Mouse (Mus musculus) embryonic facial prominence, embryonic 14.5 days (tissue): Measurements from ENCODE around the gene Map1b. TPM values are rescaled to one million over a fixed set of nuclear protein-coding genes. Genes with fewer than 3 reads are reported as not detected.

Source experiments
- ATAC-seq: fragments of 200-750 bp; cut with Nextera tagmentation; 2 replicates; pipeline ENCODE4 v1.8.0; 2017; ENCODE audit warnings: low read depth, moderate number of reproducible peaks, moderate TSS enrichment
- DNase-seq: peaks from one replicate; pipeline ENCODE4 v3.0.0-alpha.2; 2015; ENCODE audit warnings: low spot score
- H3K27ac ChIP-seq: fragments of 300-500 bp; sonication (generic); replicated peaks from 2 replicates; pipeline ENCODE4 v1.5.1; 2014; ENCODE audit warnings: low read depth, mild to moderate bottlenecking, low read length, moderate library complexity
- H3K27me3 ChIP-seq: fragments of 300-500 bp; sonication (generic); replicated peaks from 2 replicates; pipeline ENCODE4 v1.6.1; 2014; ENCODE audit warnings: low read length; ENCODE audit not compliant: control insufficient read depth, insufficient read depth
- H3K36me3 ChIP-seq: fragments of 300-500 bp; sonication (generic); 2 replicates; pipeline ENCODE4 v1.6.1; 2014; ENCODE audit warnings: low read length, mixed read lengths; ENCODE audit not compliant: control insufficient read depth, insufficient read depth
- H3K4me1 ChIP-seq: fragments of 300-500 bp; sonication (generic); 2 replicates; pipeline ENCODE4 v1.6.1; 2014; ENCODE audit warnings: antibody characterized with exemption, low read length; ENCODE audit not compliant: control insufficient read depth, insufficient read depth
- H3K4me2 ChIP-seq: fragments of 300-500 bp; sonication (generic); 2 replicates; pipeline ENCODE4 v1.6.1; 2014; ENCODE audit warnings: low read depth, mild to moderate bottlenecking, low read length, moderate library complexity, mixed read lengths
- H3K4me3 ChIP-seq: fragments of 300-500 bp; sonication (generic); 2 replicates; pipeline ENCODE4 v1.5.1; 2014; ENCODE audit warnings: low read depth, mild to moderate bottlenecking, low read length
- H3K9ac ChIP-seq: fragments of 300-500 bp; sonication (generic); 2 replicates; pipeline ENCODE4 v1.6.1; 2014; ENCODE audit warnings: low read depth, mild to moderate bottlenecking, low read length, moderate library complexity, mixed read lengths
- H3K9me3 ChIP-seq: fragments of 300-500 bp; sonication (generic); 2 replicates; pipeline ENCODE4 v1.6.1; 2016; ENCODE audit warnings: low read length; ENCODE audit not compliant: control insufficient read depth
- WGBS: fragments of 180-500 bp; shearing (Covaris S2); extraction: QIAGEN DNeasy Blood & Tissue Kit; methylation state at CpG from one replicate; pipeline ENCODE4 v1.1.7; 2014; 5-methylcytosine and 5-hydroxymethylcytosine counted together
- polyA plus RNA-seq: library from polyadenylated mRNA; unstranded; fragments of >200 nt; fragmentation: Nextera tagmentation; extraction: Ambion mirVana; gene quantifications from 2 replicates; pipeline ENCODE4 v1.2.1, GENCODE M21; 2014

The Map1b gene
- polyA plus RNA-seq, 1 experiment from 2014 or later: 203 TPM

GRCm38 (mm10) chr13:99515736-99516447 lies 448 bp downstream of the Map1b start:
- peak overlapping the region; percentile 76 for H3K4me3 ChIP-seq
- no peak for DNase-seq
- peak overlapping the region; percentile 95 for H3K4me2 ChIP-seq
- peaks cover 17% of the 10 kb centered on the region for H3K4me1 ChIP-seq
- H3K9ac ChIP-seq: peak overlapping the region; percentile 75
- under 1% methylated on average over 16 of the region's 44 CpGs for WGBS
- H3K36me3 ChIP-seq: no peaks in the 10 kb centered on the region
- H3K9me3 ChIP-seq: no peaks in the 10 kb centered on the region
- no peaks in the 10 kb centered on the region for H3K27me3 ChIP-seq
- ATAC-seq: peak; percentile 5
- H3K27ac ChIP-seq: peak overlapping the region; percentile 84

GRCm38 (mm10) chr13:99514917-99515591 lies 1.3 kb downstream of the Map1b start:
- peak; percentile 96 for DNase-seq
- ATAC-seq: peak; percentile 79
- Histone ChIP-seq H3K4me2 (peak overlapping the region; percentile 95), H3K27me3 (no peaks in the 10 kb centered on the region), H3K9me3 (no peaks in the 10 kb centered on the region), H3K4me1 (peaks cover 17% of the 10 kb centered on the region), H3K4me3 (peak overlapping the region; percentile 76), H3K9ac (peak overlapping the region; percentile 75), H3K27ac (peak overlapping the region; percentile 84), H3K36me3 (no peaks in the 10 kb centered on the region)
- under 1% methylated on average over 21 of the region's 48 CpGs for WGBS

GRCm38 (mm10) chr13:99513990-99514389 lies 2.4 kb downstream of the Map1b start:
- H3K4me1 ChIP-seq: peaks cover 17% of the 10 kb centered on the region
- no peaks in the 10 kb centered on the region for H3K9me3 ChIP-seq
- no peaks in the 10 kb centered on the region for H3K36me3 ChIP-seq
- peak overlapping the region; percentile 76 for H3K4me3 ChIP-seq
- ATAC-seq (no peak), DNase-seq (peak; percentile 42)
- peak overlapping the region; percentile 95 for H3K4me2 ChIP-seq
- H3K9ac ChIP-seq: peak overlapping the region; percentile 75
- H3K27ac ChIP-seq: peak overlapping the region; percentile 84
- WGBS: 14% methylated on average over 10 of the region's 10 CpGs
- no peaks in the 10 kb centered on the region for H3K27me3 ChIP-seq

- peak overlapping the region; percentile 42; the same call in 1 of the 2 replicates for H3K9ac ChIP-seq
- ATAC-seq (no peak), DNase-seq (peak; percentile 89)
- H3K4me1 ChIP-seq: peaks cover 20% of the 10 kb centered on the region
- H3K9me3 ChIP-seq: no peaks in the 10 kb centered on the region
- peak overlapping the region; percentile 95 for H3K4me2 ChIP-seq
- H3K27ac ChIP-seq: peak overlapping the region; percentile 28; the same call in 1 of the 2 replicates
- WGBS: 9% methylated on average over 7 of the region's 7 CpGs
- H3K4me3 ChIP-seq: peak overlapping the region; percentile 76
- no peaks in the 10 kb centered on the region for H3K27me3 ChIP-seq
- no peaks in the 10 kb centered on the region for H3K36me3 ChIP-seq
Measured at GRCm38 (mm10) chr13:99513138-99513537, 3.2 kb downstream of the Map1b start.

GRCm38 (mm10) chr13:99509896-99510295 lies 6.4 kb downstream of the Map1b start:
- 78% methylated on average over 4 of the region's 4 CpGs for WGBS
- Histone ChIP-seq H3K4me1 (peaks cover 34% of the 10 kb centered on the region), H3K4me2 (no peak overlapping the region), H3K36me3 (0 out of 2 replicates have a peak, but pooled peaks cover 12% of the 10 kb centered on the region), H3K9ac (no peak overlapping the region), H3K27me3 (no peaks in the 10 kb centered on the region), H3K4me3 (no peak overlapping the region), H3K27ac (no peak overlapping the region), H3K9me3 (no peaks in the 10 kb centered on the region)
- ATAC-seq (no peak), DNase-seq (no peak)

- H3K36me3 ChIP-seq: 0 out of 2 replicates have a peak, but pooled peaks cover 18% of the 10 kb centered on the region
- no peaks in the 10 kb centered on the region for H3K9me3 ChIP-seq
- H3K27me3 ChIP-seq: no peaks in the 10 kb centered on the region
- H3K4me2 ChIP-seq: no peak overlapping the region
- 27% methylated on average over 2 of the region's 2 CpGs for WGBS
- no peak for ATAC-seq
- no peak overlapping the region for H3K4me3 ChIP-seq
- H3K27ac ChIP-seq: no peak overlapping the region
- H3K4me1 ChIP-seq: peaks cover 42% of the 10 kb centered on the region
- no peak overlapping the region for H3K9ac ChIP-seq
- peak; percentile 93 for DNase-seq
Measured at GRCm38 (mm10) chr13:99506580-99506962, 9.8 kb downstream of the Map1b start.

GRCm38 (mm10) chr13:99505826-99506579 lies 10.3 kb downstream of the Map1b start:
- no peak for DNase-seq
- 0 out of 2 replicates have a peak, but pooled peaks cover 18% of the 10 kb centered on the region for H3K36me3 ChIP-seq
- 51% methylated on average over 11 of the region's 11 CpGs for WGBS
- ATAC-seq: no peak
- peaks cover 46% of the 10 kb centered on the region for H3K4me1 ChIP-seq
- H3K4me3 ChIP-seq: no peak overlapping the region
- H3K27ac ChIP-seq: no peak overlapping the region
- H3K4me2 ChIP-seq: no peak overlapping the region
- H3K27me3 ChIP-seq: no peaks in the 10 kb centered on the region
- H3K9me3 ChIP-seq: no peaks in the 10 kb centered on the region
- no peak overlapping the region for H3K9ac ChIP-seq

- DNase-seq (peak; percentile 70), ATAC-seq (no peak)
- Histone ChIP-seq H3K27ac (no peak overlapping the region), H3K9me3 (no peaks in the 10 kb centered on the region), H3K4me3 (no peak overlapping the region), H3K36me3 (0 out of 2 replicates have a peak, but pooled peaks cover 18% of the 10 kb centered on the region), H3K9ac (no peak overlapping the region), H3K4me2 (no peak overlapping the region), H3K4me1 (peaks cover 46% of the 10 kb centered on the region), H3K27me3 (no peaks in the 10 kb centered on the region)
- WGBS: 76% methylated on average over 14 of the region's 14 CpGs
Measured at GRCm38 (mm10) chr13:99503370-99503979, 12.9 kb downstream of the Map1b start.
